Mouse (Mus musculus): Measurements from ENCODE around the gene Tuba4a. TPM values are rescaled to one million over a fixed set of nuclear protein-coding genes. Genes with fewer than 3 reads are reported as not detected.
A peak's percentile ranks its signal among the peaks of the same experiment; 100 is the strongest.

The Tuba4a gene
- polyA plus RNA-seq (2014; fragmentation: Nextera tagmentation; extraction: Ambion mirVana), result 282 and 298 TPM in 2 replicates

GRCm38 (mm10) chr1:75219531-75219930 is at the start of gene Tuba4a:
TSS of gene Tuba4a (minus strand) at chr1:75219865.
- Histone ChIP-seq H3K36me3 (ENCODE audit: control insufficient read depth, insufficient read depth, low read length) (peaks cover 11% of the 10 kb centered on the region), H3K9ac (ENCODE audit: low read depth, low read length) (peak within 1 kb of the TSS; percentile 69), H3K4me3 (ENCODE audit: low read depth, low read length) (peak within 1 kb of the TSS; percentile 75), H3K27me3 (replicated peaks; ENCODE audit: control insufficient read depth, insufficient read depth, low read length) (peaks cover 20% of the 10 kb centered on the region), H3K4me1 (replicated peaks; ENCODE audit: control insufficient read depth, insufficient read depth, low read length) (peaks cover 31% of the 10 kb centered on the region), H3K4me2 (peak within 1 kb of the TSS; percentile 100), H3K27ac (ENCODE audit: low read depth, low read length) (peak within 1 kb of the TSS; percentile 63), H3K9me3 (ENCODE audit: control insufficient read depth, low read length) (no peaks in the 10 kb centered on the region)
- WGBS, result 2% methylated on average over 34 of the region's 34 CpGs
- ATAC-seq (replicated peaks; ENCODE audit: low FRiP score) (peak; percentile 13), DNase-seq (ENCODE audit: low spot score) (no peak)

- peak within 1 kb of the TSS; percentile 46 for H3K4me2 ChIP-seq
- WGBS, result 11% methylated on average over 31 of the region's 32 CpGs
- H3K9me3 ChIP-seq (ENCODE audit: control insufficient read depth, low read length), result no peaks in the 10 kb centered on the region
- H3K4me1 ChIP-seq (replicated peaks; ENCODE audit: control insufficient read depth, insufficient read depth, low read length), result no peaks in the 10 kb centered on the region; the same call in 1 of the 2 replicates
- DNase-seq (ENCODE audit: low spot score), result no peak
- peaks cover 39% of the 10 kb centered on the region for H3K27me3 ChIP-seq (replicated peaks; ENCODE audit: control insufficient read depth, insufficient read depth, low read length)
- H3K36me3 ChIP-seq (ENCODE audit: control insufficient read depth, insufficient read depth, low read length), result no peaks in the 10 kb centered on the region
- no peak within 1 kb of the TSS for H3K4me3 ChIP-seq (ENCODE audit: low read depth, low read length)
- ATAC-seq (replicated peaks; ENCODE audit: low FRiP score), result no peak
- no peak within 1 kb of the TSS for H3K27ac ChIP-seq (ENCODE audit: low read depth, low read length)
- no peak within 1 kb of the TSS for H3K9ac ChIP-seq (ENCODE audit: low read depth, low read length)
These were observed 44.6 kb upstream of the Tuba4a start, which contains the start of gene Ptprn for GRCm38 (mm10) chr1:75264091-75264880. TSS of gene Ptprn (minus strand) at chr1:75264502.

- DNase-seq (ENCODE audit: low spot score), result peak; percentile 71
- Histone ChIP-seq H3K36me3 (ENCODE audit: control insufficient read depth, insufficient read depth, low read length) (no peaks in the 10 kb centered on the region), H3K9ac (ENCODE audit: low read depth, low read length) (no peak overlapping the region), H3K27me3 (replicated peaks; ENCODE audit: control insufficient read depth, insufficient read depth, low read length) (peaks cover 36% of the 10 kb centered on the region), H3K4me3 (ENCODE audit: low read depth, low read length) (no peak overlapping the region), H3K27ac (ENCODE audit: low read depth, low read length) (no peak overlapping the region), H3K4me1 (replicated peaks; ENCODE audit: control insufficient read depth, insufficient read depth, low read length) (no peaks in the 10 kb centered on the region; the same call in 1 of the 2 replicates), H3K4me2 (peak overlapping the region; percentile 46), H3K9me3 (ENCODE audit: control insufficient read depth, low read length) (no peaks in the 10 kb centered on the region)
- ATAC-seq (replicated peaks; ENCODE audit: low FRiP score), result no peak
- 3% methylated on average over 40 of the region's 40 CpGs for WGBS
These were observed 43.6 kb upstream of the Tuba4a start for GRCm38 (mm10) chr1:75262969-75263951.

- Histone ChIP-seq H3K4me3 (ENCODE audit: low read depth, low read length) (no peak overlapping the region), H3K4me2 (no peak overlapping the region), H3K27me3 (replicated peaks; ENCODE audit: control insufficient read depth, insufficient read depth, low read length) (peaks cover 36% of the 10 kb centered on the region), H3K9ac (ENCODE audit: low read depth, low read length) (no peak overlapping the region), H3K36me3 (ENCODE audit: control insufficient read depth, insufficient read depth, low read length) (no peaks in the 10 kb centered on the region), H3K27ac (ENCODE audit: low read depth, low read length) (no peak overlapping the region), H3K4me1 (replicated peaks; ENCODE audit: control insufficient read depth, insufficient read depth, low read length) (no peaks in the 10 kb centered on the region; the same call in 1 of the 2 replicates), H3K9me3 (ENCODE audit: control insufficient read depth, low read length) (no peaks in the 10 kb centered on the region)
- ATAC-seq (replicated peaks; ENCODE audit: low FRiP score) (no peak), DNase-seq (ENCODE audit: low spot score) (no peak)
These were observed 41.6 kb upstream of the Tuba4a start for GRCm38 (mm10) chr1:75261278-75261677.

- 70% methylated on average over 10 of the region's 10 CpGs for WGBS
- no peak overlapping the region for H3K4me3 ChIP-seq (ENCODE audit: low read depth, low read length)
- H3K36me3 ChIP-seq (ENCODE audit: control insufficient read depth, insufficient read depth, low read length), result no peaks in the 10 kb centered on the region
- H3K9ac ChIP-seq (ENCODE audit: low read depth, low read length), result no peak overlapping the region
- H3K27ac ChIP-seq (ENCODE audit: low read depth, low read length), result no peak overlapping the region
- ATAC-seq (replicated peaks; ENCODE audit: low FRiP score) (no peak), DNase-seq (ENCODE audit: low spot score) (no peak)
- no peak overlapping the region for H3K4me2 ChIP-seq
- no peaks in the 10 kb centered on the region; the same call in 1 of the 2 replicates for H3K27me3 ChIP-seq (replicated peaks; ENCODE audit: control insufficient read depth, insufficient read depth, low read length)
- H3K4me1 ChIP-seq (replicated peaks; ENCODE audit: control insufficient read depth, insufficient read depth, low read length), result peaks cover 7% of the 10 kb centered on the region; the same call in 1 of the 2 replicates
- H3K9me3 ChIP-seq (ENCODE audit: control insufficient read depth, low read length), result no peaks in the 10 kb centered on the region
These were observed 35.9 kb upstream of the Tuba4a start for GRCm38 (mm10) chr1:75255516-75256046.

GRCm38 (mm10) chr1:75254625-75255013 is 35.0 kb upstream of the Tuba4a start:
- ATAC-seq (replicated peaks; ENCODE audit: low FRiP score), result no peak
- no peak overlapping the region for H3K27ac ChIP-seq (ENCODE audit: low read depth, low read length)
- no peaks in the 10 kb centered on the region for H3K36me3 ChIP-seq (ENCODE audit: control insufficient read depth, insufficient read depth, low read length)
- H3K9ac ChIP-seq (ENCODE audit: low read depth, low read length), result no peak overlapping the region
- no peak for DNase-seq (ENCODE audit: low spot score)
- H3K9me3 ChIP-seq (ENCODE audit: control insufficient read depth, low read length), result no peaks in the 10 kb centered on the region
- H3K4me3 ChIP-seq (ENCODE audit: low read depth, low read length), result no peak overlapping the region
- H3K4me1 ChIP-seq (replicated peaks; ENCODE audit: control insufficient read depth, insufficient read depth, low read length), result peaks cover 7% of the 10 kb centered on the region
- H3K27me3 ChIP-seq (replicated peaks; ENCODE audit: control insufficient read depth, insufficient read depth, low read length), result no peaks in the 10 kb centered on the region
- WGBS, result 72% methylated on average over 8 of the region's 8 CpGs
- no peak overlapping the region for H3K4me2 ChIP-seq

GRCm38 (mm10) chr1:75253849-75254624 is 34.4 kb upstream of the Tuba4a start:
- 60% methylated on average over 16 of the region's 16 CpGs for WGBS
- ATAC-seq (replicated peaks; ENCODE audit: low FRiP score) (no peak), DNase-seq (ENCODE audit: low spot score) (peak; percentile 63)
- no peaks in the 10 kb centered on the region for H3K36me3 ChIP-seq (ENCODE audit: control insufficient read depth, insufficient read depth, low read length)
- H3K4me3 ChIP-seq (ENCODE audit: low read depth, low read length), result no peak overlapping the region
- no peaks in the 10 kb centered on the region for H3K9me3 ChIP-seq (ENCODE audit: control insufficient read depth, low read length)
- no peaks in the 10 kb centered on the region for H3K27me3 ChIP-seq (replicated peaks; ENCODE audit: control insufficient read depth, insufficient read depth, low read length)
- no peak overlapping the region for H3K9ac ChIP-seq (ENCODE audit: low read depth, low read length)
- H3K4me2 ChIP-seq, result no peak overlapping the region
- H3K27ac ChIP-seq (ENCODE audit: low read depth, low read length), result no peak overlapping the region
- peaks cover 7% of the 10 kb centered on the region for H3K4me1 ChIP-seq (replicated peaks; ENCODE audit: control insufficient read depth, insufficient read depth, low read length)

GRCm38 (mm10) chr1:75253029-75253428 is 33.4 kb upstream of the Tuba4a start:
- Histone ChIP-seq H3K36me3 (ENCODE audit: control insufficient read depth, insufficient read depth, low read length) (no peaks in the 10 kb centered on the region), H3K4me2 (no peak overlapping the region), H3K4me1 (replicated peaks; ENCODE audit: control insufficient read depth, insufficient read depth, low read length) (peaks cover 13% of the 10 kb centered on the region), H3K4me3 (ENCODE audit: low read depth, low read length) (no peak overlapping the region), H3K9ac (ENCODE audit: low read depth, low read length) (no peak overlapping the region), H3K27me3 (replicated peaks; ENCODE audit: control insufficient read depth, insufficient read depth, low read length) (no peaks in the 10 kb centered on the region), H3K9me3 (ENCODE audit: control insufficient read depth, low read length) (no peaks in the 10 kb centered on the region), H3K27ac (ENCODE audit: low read depth, low read length) (no peak overlapping the region)
- DNase-seq (ENCODE audit: low spot score) (peak; percentile 31), ATAC-seq (replicated peaks; ENCODE audit: low FRiP score) (no peak)
- WGBS, result 66% methylated on average over 16 of the region's 16 CpGs

Data from liver, embryonic 11.5 days (tissue).